Mouse (Mus musculus) neural tube, embryonic 11.5 days (tissue): Measurements from ENCODE around the gene Plppr2. TPM values are rescaled to one million over a fixed set of nuclear protein-coding genes. Genes with fewer than 3 reads are reported as not detected.

Source experiments
- ATAC-seq: fragments of 200-750 bp; cut with Nextera tagmentation; 2 replicates; pipeline ENCODE4 v1.8.0; 2017; ENCODE audit warnings: moderate number of reproducible peaks, mild to moderate bottlenecking, moderate TSS enrichment, moderate library complexity; ENCODE audit not compliant: insufficient read depth, low FRiP score, low TSS enrichment
- DNase-seq: peaks from one replicate; pipeline ENCODE4 v3.0.0-alpha.2; 2015; ENCODE audit warnings: low spot score
- H3K27ac ChIP-seq: fragments of 300-500 bp; sonication (generic); 2 replicates; pipeline ENCODE4 v1.5.1; 2014; ENCODE audit warnings: low read depth, mild to moderate bottlenecking, low read length
- H3K27me3 ChIP-seq: fragments of 300-500 bp; sonication (generic); 2 replicates; pipeline ENCODE4 v1.6.1; 2014; ENCODE audit warnings: mild to moderate bottlenecking, low read length, mixed read lengths; ENCODE audit not compliant: control insufficient read depth, insufficient read depth
- H3K36me3 ChIP-seq: fragments of 300-500 bp; sonication (generic); 2 replicates; pipeline ENCODE4 v1.6.1; 2014; ENCODE audit warnings: mild to moderate bottlenecking, low read length, moderate library complexity, mixed read lengths; ENCODE audit not compliant: control insufficient read depth, insufficient read depth
- H3K4me1 ChIP-seq: fragments of 300-500 bp; sonication (generic); 2 replicates; pipeline ENCODE4 v1.6.1; 2014; ENCODE audit warnings: low read length, mixed read lengths; ENCODE audit not compliant: control insufficient read depth, insufficient read depth
- H3K4me2 ChIP-seq: fragments of 300-500 bp; sonication (generic); 2 replicates; pipeline ENCODE4 v1.6.1; 2014; ENCODE audit warnings: low read depth, mild to moderate bottlenecking, moderate library complexity
- H3K4me3 ChIP-seq: fragments of 300-500 bp; sonication (generic); 2 replicates; pipeline ENCODE4 v1.5.1; 2014; ENCODE audit warnings: low read depth, low read length
- H3K9ac ChIP-seq: fragments of 300-500 bp; sonication (generic); 2 replicates; pipeline ENCODE4 v1.6.1; 2014; ENCODE audit warnings: mild to moderate bottlenecking, low read length
- H3K9me3 ChIP-seq: fragments of 300-500 bp; sonication (generic); 2 replicates; pipeline ENCODE4 v1.6.1; 2016; ENCODE audit warnings: low read length; ENCODE audit not compliant: control insufficient read depth
- WGBS: fragments of 180-500 bp; shearing (Covaris S2); extraction: QIAGEN DNeasy Blood & Tissue Kit; methylation state at CpG from one replicate; pipeline ENCODE4 v1.1.7; 2014; 5-methylcytosine and 5-hydroxymethylcytosine counted together
- polyA plus RNA-seq: library from polyadenylated mRNA; unstranded; fragments of >200 nt; fragmentation: Nextera tagmentation; extraction: Ambion mirVana; gene quantifications from 2 replicates; pipeline ENCODE4 v1.2.1, GENCODE M21; 2014

The Plppr2 gene
- polyA plus RNA-seq, 1 experiment from 2014 or later: 27.7 TPM

- DNase-seq (no peak), ATAC-seq (no peak)
- 21% methylated on average over 3 of the region's 3 CpGs for WGBS
These were observed 16.8 kb downstream of the Plppr2 start for GRCm38 (mm10) chr9:21953600-21953999.

GRCm38 (mm10) chr9:21954635-21955034 is 17.8 kb downstream of the Plppr2 start:
- 82% methylated on average over 3 of the region's 3 CpGs for WGBS
- H3K9me3 ChIP-seq: no peaks in the 10 kb centered on the region

More at GRCm38 (mm10) chr9:21953600-21953999, 16.8 kb downstream of the Plppr2 start:
- Histone ChIP-seq H3K36me3 (no peaks in the 10 kb centered on the region), H3K27ac (no peak overlapping the region), H3K4me1 (peaks cover 5% of the 10 kb centered on the region; the same call in 1 of the 2 replicates), H3K9me3 (no peaks in the 10 kb centered on the region), H3K4me3 (no peak overlapping the region), H3K9ac (no peak overlapping the region), H3K27me3 (no peaks in the 10 kb centered on the region), H3K4me2 (no peak overlapping the region)

GRCm38 (mm10) chr9:21955225-21955569 is 18.4 kb downstream of the Plppr2 start:
- DNase-seq: no peak
- peak overlapping the region; percentile 64 for H3K4me3 ChIP-seq
- H3K27me3 ChIP-seq: peaks cover 9% of the 10 kb centered on the region
- no peaks in the 10 kb centered on the region for H3K36me3 ChIP-seq
- no peaks in the 10 kb centered on the region for H3K9me3 ChIP-seq
- 2% methylated on average over 18 of the region's 18 CpGs for WGBS
- H3K27ac ChIP-seq: 0 out of 2 replicates have a peak overlapping the region, but pooled peaks have one; percentile 49
- peak; percentile 61 for ATAC-seq
- peaks cover 5% of the 10 kb centered on the region; the same call in 1 of the 2 replicates for H3K4me1 ChIP-seq
- peak overlapping the region; percentile 53 for H3K9ac ChIP-seq
- H3K4me2 ChIP-seq: peak overlapping the region; percentile 54

More at GRCm38 (mm10) chr9:21954635-21955034, 17.8 kb downstream of the Plppr2 start:
- Histone ChIP-seq H3K27ac (no peak overlapping the region), H3K9ac (no peak overlapping the region), H3K4me2 (no peak overlapping the region), H3K36me3 (no peaks in the 10 kb centered on the region), H3K27me3 (peaks cover 5% of the 10 kb centered on the region), H3K4me3 (no peak overlapping the region), H3K4me1 (peaks cover 5% of the 10 kb centered on the region; the same call in 1 of the 2 replicates)
- no peak for ATAC-seq
- DNase-seq: no peak

DNA sequence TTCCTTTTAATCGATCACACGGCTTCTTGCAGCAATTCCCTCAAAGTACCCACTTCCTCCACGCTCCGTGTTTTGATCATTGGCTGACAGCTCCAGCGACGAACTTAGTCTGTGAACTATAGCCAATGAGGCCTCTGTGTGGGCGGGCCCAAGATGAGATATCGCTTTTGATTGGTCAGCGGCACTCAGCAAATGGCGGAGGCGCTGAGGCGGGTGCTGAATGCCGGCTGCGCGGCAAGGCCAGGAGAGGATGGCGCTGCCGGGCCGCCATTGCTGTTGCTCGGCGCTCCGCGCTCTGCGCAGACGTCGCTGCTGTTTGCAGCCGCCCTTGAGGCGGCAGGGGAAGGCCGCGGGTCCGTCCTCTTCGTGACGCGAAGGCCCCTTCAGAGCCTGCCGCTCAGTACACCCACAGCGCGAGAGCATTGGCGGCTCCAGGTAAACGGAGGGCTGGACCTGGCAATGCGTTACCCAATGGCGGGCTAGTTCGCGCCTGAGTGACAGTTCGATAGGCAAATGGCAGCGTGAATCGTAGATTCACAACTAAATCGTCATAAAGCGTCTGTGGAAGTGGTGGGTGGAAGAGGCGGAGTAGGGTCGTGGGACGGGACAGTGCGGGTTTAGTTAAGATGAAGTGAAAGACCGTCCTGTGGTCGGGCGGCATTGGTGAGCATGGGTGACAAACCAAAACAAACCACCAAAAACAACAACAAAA is 18.9 kb downstream of the Plppr2 start, which contains the start of gene Swsap1:
Swsap1 (plus strand) TSS at position 186 of the 712 bp plus-strand sequence.
- H3K36me3 ChIP-seq: no peaks in the 10 kb centered on the region
- peak; percentile 98 for DNase-seq
- WGBS: under 1% methylated on average over 54 of the region's 54 CpGs

GRCm38 (mm10) chr9:21958372-21958771 is 21.5 kb downstream of the Plppr2 start:
- Histone ChIP-seq H3K4me1 (peaks cover 9% of the 10 kb centered on the region; the same call in 1 of the 2 replicates), H3K9me3 (no peaks in the 10 kb centered on the region), H3K4me3 (no peak overlapping the region), H3K27me3 (peaks cover 36% of the 10 kb centered on the region), H3K27ac (no peak overlapping the region), H3K4me2 (no peak overlapping the region), H3K36me3 (no peaks in the 10 kb centered on the region), H3K9ac (no peak overlapping the region)
- DNase-seq (no peak), ATAC-seq (no peak)
- WGBS: 82% methylated on average over 5 of the region's 5 CpGs

More for the DNA sequence above, 18.9 kb downstream of the Plppr2 start, which contains the start of gene Swsap1:
- H3K9ac ChIP-seq: peak within 1 kb of the TSS; percentile 81
- peaks cover 5% of the 10 kb centered on the region; the same call in 1 of the 2 replicates for H3K4me1 ChIP-seq
- peak within 1 kb of the TSS; percentile 60 for H3K4me2 ChIP-seq
- H3K27me3 ChIP-seq: peaks cover 15% of the 10 kb centered on the region
- H3K9me3 ChIP-seq: no peaks in the 10 kb centered on the region
- H3K27ac ChIP-seq: peak within 1 kb of the TSS; percentile 91
- peak within 1 kb of the TSS; percentile 64 for H3K4me3 ChIP-seq
- ATAC-seq: peak; percentile 97

DNA sequence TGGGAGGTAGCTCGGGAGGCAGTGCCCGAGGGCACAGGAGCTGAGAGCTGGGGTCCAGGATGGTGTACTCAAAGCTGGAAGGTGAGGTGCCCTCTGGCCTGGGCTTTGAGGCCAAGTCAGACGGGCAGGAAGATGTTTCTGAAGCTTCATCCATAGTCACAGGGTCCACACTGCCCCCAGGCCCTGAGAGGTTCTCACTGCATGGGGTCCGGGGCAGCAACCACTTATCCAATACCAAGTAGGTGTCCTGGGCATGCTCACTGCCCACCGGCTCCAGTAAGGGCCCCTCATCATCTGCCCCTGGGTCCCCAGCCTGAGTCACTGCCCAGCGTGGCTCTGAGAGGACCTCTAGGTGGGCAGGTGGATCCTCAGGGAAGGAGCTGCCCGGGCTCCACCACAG is 22.4 kb downstream of the Plppr2 start:
- DNase-seq (no peak), ATAC-seq (no peak)
- no peak overlapping the region for H3K4me3 ChIP-seq
- no peak overlapping the region for H3K4me2 ChIP-seq
- peaks cover 38% of the 10 kb centered on the region for H3K27me3 ChIP-seq
- no peaks in the 10 kb centered on the region for H3K36me3 ChIP-seq
- peaks cover 9% of the 10 kb centered on the region; the same call in 1 of the 2 replicates for H3K4me1 ChIP-seq
- no peaks in the 10 kb centered on the region for H3K9me3 ChIP-seq
- H3K9ac ChIP-seq: no peak overlapping the region
- WGBS: 93% methylated on average over 7 of the region's 7 CpGs
- H3K27ac ChIP-seq: no peak overlapping the region

GRCm38 (mm10) chr9:21960135-21960534 is 23.3 kb downstream of the Plppr2 start:
- Histone ChIP-seq H3K4me3 (no peak overlapping the region), H3K36me3 (no peaks in the 10 kb centered on the region), H3K27me3 (peaks cover 38% of the 10 kb centered on the region), H3K9ac (no peak overlapping the region), H3K4me1 (peaks cover 9% of the 10 kb centered on the region; the same call in 1 of the 2 replicates), H3K4me2 (no peak overlapping the region), H3K27ac (no peak overlapping the region), H3K9me3 (no peaks in the 10 kb centered on the region)
- DNase-seq: no peak
- WGBS: 52% methylated on average over 9 of the region's 9 CpGs
- no peak for ATAC-seq

DNA sequence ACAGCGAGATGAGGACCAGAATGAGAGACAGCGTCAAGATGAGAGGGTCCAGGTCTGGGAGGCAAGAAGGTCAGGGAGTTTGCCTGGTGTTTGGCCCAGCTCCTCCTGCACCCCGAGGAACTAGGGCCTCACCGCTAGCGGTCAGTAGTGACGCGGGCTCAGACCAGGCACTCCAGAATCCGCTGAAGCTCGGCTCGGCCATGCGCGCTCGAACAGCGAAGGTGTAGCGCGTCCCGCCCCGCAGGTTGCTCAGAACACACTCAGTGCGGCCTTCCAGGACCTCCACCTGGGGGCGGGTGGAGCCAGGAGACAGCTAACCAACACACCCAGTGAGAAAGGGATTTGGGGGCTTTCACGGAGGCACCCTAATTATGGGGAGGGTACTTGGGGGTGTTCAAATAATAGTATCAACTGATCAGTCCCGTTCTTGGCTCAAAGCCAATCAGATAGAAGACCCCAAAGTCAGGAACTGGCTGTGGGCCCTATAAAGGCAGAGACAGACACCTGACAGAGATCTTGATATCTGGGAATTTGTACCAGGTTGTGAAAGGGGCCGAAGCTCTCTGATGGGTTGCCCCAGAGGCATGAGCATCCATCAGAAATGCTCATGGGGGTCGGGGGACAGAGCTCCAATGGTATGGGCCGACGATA is 23.9 kb downstream of the Plppr2 start:
- H3K4me2 ChIP-seq: peak overlapping the region; percentile 71
- DNase-seq (no peak), ATAC-seq (no peak)
- H3K27ac ChIP-seq: no peak overlapping the region
- 7% methylated on average over 26 of the region's 26 CpGs for WGBS
- no peaks in the 10 kb centered on the region for H3K9me3 ChIP-seq
- no peak overlapping the region for H3K9ac ChIP-seq
- H3K36me3 ChIP-seq: no peaks in the 10 kb centered on the region
- peaks cover 38% of the 10 kb centered on the region for H3K27me3 ChIP-seq
- peaks cover 9% of the 10 kb centered on the region; the same call in 1 of the 2 replicates for H3K4me1 ChIP-seq
- no peak overlapping the region; the same call in 1 of the 2 replicates for H3K4me3 ChIP-seq
